Mouse (Mus musculus): Measurements from ENCODE around the gene Ifne. TPM values are rescaled to one million over a fixed set of nuclear protein-coding genes. Genes with fewer than 3 reads are reported as not detected.
A peak's percentile ranks its signal among the peaks of the same experiment; 100 is the strongest.

Gene Ifne
- total RNA-seq (2021) = not detected
- long read RNA-seq, experiment 1 = 0 reads
- long read RNA-seq, experiment 2 = 0 reads

DNA sequence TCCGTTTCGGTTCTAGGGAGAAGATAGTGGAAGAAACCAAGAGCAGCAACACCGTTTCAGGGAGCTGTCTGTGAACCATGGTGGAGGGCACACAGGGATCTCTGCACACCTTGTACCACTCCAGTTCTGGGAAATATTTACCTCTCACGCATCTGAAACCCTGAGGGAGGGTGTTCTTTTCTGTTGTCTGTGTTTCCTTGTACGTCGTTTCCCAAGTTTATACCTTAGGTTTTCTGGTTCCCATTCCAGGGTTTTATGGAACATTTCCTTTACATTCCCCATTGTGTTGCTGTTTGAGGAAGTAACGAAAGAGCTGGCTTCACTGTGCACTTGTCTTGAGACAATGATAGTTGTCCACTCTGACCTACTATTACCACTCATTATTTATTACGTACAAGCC lies at the start of gene Ifne:
TSS of gene Ifne (minus strand) at position 101 of the 400 bp plus-strand sequence.
- no peak for DNase-seq (ENCODE audit: low spot score)

DNA sequence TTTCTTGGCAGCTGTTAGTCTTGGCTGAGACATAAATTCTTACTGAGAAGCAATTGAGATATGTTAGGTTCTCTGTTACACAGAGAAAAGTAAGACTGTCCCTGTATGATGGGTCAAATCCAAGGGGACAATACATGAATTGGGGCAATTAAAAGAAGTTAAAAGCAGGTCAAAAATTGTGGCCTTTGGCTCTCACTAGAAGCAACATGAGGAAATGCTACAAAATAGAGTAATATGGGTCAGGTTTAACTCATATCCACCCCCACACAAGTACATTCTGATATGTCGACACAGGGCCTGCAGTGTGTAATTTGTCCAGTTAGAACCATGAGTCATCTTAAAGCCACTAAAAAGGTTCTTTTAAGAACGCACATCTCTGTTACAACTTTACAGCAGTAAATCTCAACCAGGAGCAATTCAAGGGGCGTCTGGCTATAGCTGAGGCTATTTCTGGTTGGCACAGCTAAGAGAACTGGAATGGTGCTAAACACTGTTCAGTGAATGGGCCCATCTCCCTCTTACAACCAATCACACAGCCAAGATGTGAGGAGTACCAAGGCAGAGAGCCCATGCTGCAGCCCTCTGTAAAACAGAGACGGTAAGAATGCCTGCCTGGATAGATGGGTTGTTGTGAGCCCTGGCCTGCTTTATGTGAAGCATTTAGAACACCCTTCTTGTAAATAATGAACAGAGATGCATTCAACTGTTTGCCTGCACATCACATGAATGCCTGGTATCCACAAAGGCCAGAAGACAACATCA lies 48.5 kb upstream of the Ifne start:
- DNase-seq (ENCODE audit: low spot score) = no peak

DNA sequence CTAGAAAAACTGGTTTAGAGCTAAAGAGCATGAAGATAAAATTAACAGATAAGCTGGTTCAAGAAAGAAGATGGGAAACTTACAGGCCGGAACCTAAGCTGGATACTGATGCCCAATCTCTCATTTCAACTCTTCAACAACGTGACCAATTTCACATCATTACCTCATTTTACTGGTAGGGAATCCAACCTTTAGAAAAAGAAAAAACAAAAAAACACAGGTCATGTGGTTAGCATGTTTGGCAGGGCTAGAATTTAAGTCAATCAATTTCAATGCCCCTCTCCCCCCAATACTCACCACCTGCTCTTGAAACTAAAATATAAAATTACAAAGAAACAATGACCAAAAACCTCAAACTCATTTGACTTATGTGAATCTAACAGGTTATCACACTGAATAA lies 47.8 kb upstream of the Ifne start:
- no peak for DNase-seq (ENCODE audit: low spot score)

DNA sequence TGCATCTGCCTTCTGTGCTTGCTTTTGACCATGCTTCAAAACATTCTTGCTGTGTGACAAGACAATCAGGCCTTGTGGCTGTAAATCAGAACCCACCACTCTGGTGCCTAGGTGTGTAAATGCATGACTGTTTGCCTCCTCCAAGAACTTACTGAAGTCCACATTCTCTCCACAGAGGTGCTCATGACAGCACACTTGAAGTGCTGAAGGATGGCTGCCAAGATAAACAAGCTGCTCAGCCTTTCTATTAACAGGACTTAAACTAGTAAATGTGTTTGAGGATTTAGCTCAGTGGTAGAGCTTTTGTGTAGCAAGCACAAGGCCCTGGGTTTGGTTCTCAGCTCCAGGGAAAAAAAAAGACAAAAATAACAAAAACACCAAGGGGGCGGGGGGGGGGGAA lies 46.6 kb upstream of the Ifne start:
- DNase-seq (ENCODE audit: low spot score) = no peak

DNA sequence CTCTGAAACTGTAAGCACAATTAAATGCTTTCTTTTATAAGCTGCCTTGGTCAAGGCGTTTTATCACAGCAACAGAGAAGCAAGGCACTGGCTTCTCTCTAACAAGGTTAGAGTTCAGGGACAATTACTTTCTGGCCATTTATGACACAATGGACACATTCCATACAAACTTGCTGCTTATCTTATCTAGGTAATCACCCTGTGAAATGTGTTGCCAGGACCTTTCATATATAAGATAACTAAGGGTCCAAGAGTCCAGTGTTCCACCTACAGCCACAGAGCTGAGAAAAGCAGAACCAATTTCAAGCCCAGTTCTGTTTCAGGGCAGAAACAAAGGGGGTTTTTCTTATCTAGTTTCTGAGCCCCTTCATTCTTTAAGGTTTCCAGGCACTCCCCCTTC lies 46.1 kb upstream of the Ifne start:
- DNase-seq (ENCODE audit: low spot score) = no peak

DNA sequence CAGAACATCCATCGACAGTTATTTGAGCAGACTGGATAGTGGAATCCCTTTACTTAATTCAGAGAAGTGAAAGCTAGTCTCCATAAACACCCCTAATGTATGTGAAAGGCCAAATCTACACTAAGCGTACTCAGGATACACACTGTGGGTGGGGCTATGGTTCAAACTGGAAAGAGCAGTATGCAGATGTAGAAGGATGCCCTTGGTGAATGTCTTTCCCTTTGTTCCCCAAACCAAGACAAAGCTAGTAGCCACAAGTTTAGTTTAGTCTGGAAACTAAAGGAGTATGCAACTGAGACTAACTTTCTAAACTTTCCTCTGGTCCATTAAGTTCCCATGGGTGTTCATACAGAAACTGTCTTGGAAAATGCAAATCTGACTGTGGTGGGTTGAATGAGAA lies 45.5 kb upstream of the Ifne start:
- DNase-seq (ENCODE audit: low spot score) = no peak

DNA sequence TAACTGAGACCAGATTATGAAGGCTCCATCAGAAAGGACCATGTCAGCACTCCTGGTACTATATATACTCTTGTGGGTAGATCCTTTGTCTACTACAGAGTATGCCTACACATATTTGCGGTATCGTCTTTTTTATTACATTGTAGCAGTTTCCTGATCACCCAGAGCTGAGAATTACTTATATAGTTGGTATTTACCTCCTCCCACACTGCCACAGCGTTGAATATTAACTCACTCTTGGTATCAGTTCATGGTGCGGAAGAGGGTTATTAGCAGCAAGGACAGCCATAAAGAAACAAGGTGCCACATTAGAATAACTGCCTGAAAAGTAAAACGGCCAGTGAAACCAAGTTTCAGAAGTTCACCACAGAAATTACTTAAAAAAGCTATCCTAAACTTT lies 41.3 kb upstream of the Ifne start:
- DNase-seq (ENCODE audit: low spot score) = no peak

DNA sequence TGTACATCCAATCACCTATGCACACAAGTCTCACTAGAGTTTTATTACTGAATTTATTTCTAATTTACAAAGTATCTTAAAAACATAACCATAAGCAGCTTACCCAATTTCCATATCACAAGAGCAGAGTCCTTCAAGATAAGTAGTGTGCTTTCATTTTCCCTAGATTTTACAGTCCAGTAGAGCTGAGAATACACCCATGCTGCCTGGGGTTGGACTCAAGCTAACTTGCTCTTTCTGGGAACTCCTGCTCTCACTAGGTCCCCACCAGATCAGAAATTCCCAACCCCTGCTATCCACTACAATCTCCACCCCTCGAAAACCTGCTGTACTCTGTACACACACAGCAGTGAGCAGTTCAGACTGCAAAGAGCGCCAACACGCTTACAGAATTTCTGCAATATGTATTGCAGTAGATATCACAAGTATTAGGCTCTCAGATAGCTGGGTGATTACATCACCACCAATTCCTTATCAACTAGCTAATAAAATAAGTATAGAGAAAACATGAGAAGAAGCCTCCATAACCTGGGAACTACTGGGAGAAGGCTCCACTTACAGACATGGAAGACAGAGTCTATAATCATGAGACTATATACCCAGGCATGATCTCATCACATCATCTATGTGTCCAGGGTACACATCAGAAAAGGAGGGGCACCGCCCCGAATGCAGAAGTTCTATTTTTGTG lies 37.9 kb upstream of the Ifne start:
- DNase-seq (ENCODE audit: low spot score) = no peak

DNA sequence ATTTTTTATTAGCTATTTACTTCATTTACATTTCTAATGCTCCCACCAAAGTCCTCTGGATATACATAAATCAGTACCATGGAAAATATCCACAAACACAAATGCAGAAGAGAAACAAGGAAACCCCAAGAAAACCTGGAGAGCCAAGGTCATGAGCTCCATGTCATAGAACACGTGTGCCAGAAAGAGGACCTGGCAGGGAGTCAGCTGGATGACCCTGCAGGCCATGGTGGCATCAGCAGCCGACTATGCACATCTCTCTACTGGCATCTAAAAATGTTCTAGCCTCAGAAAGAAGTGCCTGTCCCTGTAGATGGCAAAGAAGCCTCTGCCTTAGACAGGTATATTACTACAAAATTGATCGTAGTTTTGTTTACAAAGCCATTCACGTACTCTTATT lies 36.3 kb upstream of the Ifne start:
- DNase-seq (ENCODE audit: low spot score) = no peak

DNA sequence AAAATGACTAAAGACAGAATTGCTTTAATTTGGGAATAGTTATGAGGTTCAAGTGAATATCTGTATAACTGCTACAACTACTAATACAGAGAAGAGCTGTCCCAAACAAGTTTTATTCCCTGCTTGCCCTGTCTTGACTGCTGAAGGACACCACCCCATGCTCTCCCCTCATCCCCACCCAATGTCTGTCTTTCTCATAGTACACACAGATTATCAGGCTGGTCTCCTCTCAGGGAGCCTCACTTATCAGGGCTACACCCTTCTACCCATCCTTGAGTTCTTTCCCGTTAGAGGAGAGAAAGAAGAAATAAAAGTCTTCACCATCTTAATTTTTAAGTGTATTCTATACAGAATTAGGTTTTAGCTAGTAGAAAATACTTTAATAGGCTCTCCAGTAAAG lies 34.0 kb upstream of the Ifne start:
- no peak for DNase-seq (ENCODE audit: low spot score)

DNA sequence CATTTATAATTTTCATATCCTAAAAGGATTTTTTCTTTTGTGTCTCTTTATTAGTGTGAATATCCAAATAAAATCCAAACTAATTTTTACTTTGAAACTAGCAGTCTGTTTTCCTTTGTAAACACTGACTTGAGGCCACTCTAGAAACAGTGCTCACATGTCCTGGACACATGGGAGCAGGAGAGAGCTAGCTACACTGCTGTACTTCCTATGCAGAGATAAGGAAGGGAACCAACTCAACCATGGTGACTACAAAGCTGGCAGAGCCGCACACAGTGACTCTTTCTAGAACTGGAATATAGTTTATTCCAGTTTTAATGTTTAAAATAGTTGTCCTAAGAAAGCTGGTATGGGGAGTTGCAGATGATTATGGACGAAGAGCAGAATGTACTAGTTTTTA lies 32.9 kb upstream of the Ifne start:
- DNase-seq (ENCODE audit: low spot score) = no peak

DNA sequence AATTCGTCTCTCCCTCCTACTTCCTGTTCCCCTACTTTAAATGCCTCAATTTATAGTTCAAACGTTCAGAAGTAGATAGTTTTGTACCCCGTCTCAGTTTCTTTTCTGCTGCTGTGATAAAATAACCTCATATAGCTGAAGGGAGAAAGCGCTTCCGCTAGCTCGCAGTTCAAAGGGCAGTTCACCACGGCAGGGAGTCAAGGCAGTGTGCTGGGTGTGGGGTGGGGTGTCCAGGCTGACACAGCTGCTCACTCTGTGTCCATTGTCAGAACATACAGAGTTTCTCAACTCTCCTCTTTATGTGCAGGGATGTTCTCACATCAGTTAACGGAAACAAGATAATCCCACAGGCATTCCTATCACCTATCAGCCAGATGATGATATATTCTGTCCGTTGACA lies 32.2 kb upstream of the Ifne start:
- no peak for DNase-seq (ENCODE audit: low spot score)

DNA sequence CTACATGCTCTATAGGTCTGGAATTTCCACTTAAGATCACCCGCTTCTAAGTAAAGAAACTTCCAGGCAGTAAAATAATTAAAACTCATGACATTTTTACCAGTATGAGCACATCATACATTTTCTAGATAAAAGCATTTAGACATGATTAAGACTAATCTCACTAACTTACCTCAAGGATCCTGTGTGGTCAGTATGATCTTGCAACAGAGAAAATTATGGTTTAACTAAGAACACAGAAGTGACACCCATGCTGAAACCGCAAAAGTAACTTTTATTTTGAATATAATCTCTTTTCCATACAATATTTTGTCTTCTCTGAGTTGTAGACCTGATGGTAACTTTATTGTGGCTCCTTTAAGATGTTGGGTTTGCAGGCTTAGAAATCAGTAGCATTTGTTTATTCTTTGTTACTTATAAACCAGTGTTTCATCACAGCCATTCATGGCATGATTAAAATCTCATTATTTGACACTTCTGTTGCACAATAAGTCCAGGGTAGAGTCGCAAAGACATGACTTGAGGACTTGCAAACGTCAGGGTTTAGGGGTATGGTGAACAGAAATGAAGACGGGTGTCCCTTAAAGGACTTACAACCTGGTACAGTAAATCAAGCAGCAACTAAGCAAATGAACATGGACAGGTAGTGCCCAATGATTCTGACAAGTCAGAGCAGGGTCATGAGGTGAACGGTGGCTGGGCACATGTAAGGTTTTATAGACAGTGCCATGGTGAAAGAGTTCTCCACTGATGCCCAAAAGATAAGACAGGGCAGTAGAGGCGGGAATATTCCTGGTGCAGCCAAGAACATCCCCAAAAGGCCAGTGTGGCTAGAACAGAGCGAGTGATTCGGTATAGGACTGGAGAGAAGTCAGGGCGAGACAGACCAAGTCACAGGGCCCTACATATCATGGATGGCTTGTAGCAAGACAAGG lies 29.9 kb upstream of the Ifne start:
- no peak for DNase-seq (ENCODE audit: low spot score)

DNA sequence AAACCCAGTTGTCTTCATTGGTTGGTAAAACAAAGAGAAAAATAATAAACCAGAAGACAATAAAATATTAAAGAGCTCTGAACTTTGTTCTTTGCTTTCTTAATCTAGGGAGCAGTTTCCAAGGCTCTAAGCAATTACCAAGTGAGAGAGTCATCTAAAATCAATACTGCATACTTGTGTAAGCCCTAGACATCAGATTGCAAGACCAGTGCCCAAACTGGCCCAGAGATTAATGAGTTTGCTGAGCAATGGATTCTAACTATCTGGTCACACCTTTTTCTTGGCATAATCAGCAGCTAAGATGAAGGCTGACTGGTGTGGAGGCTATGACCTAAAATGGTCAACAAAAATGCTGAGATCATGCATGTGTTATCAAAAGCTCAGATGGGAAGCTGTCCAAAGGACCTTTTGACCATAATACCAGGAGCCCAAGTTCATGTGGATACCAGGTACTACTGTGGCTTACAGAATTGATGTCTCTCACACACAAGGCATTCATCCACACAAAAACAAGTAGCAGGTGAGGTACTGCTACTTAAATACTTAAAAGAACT lies 13.3 kb upstream of the Ifne start:
- DNase-seq (ENCODE audit: low spot score) = no peak

DNA sequence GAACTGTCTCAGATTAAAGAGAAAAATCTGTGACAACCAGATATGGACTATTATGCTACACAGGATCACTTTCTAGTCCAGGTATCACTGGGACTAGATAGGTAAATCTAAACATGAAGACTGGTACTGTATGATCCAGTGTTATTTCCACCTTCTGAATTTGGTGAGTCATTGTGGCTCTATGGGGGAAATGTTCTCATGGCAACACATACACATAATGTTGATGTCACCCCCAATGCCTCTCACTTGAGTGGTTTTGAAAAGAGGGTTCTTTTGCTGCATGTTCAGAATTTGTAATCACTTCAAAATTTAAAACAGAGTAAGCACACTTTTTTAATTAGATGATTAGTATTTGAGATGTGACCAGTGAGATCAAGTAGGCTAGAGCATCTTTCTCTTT lies 8.2 kb upstream of the Ifne start:
- no peak for DNase-seq (ENCODE audit: low spot score)

DNA sequence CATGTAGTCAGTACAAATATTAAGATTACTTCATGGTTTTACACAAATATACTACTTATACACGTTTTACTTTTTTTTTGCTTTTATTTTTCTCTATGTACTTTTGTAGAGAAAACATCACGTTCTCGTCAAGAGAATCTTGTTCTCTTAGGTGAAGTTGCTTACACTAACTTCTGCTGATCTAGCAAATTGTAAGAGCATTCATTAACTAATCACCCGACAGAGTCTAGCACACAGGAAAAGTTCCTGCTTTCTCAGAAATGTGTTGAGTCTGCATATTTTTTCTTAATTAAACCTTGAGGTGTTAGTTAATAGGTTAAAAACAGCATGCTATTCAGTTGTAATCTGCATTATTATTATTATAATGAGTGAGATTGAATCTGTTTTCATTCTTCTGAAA lies 1.2 kb downstream of the Ifne start:
- DNase-seq (ENCODE audit: low spot score) = no peak

DNA sequence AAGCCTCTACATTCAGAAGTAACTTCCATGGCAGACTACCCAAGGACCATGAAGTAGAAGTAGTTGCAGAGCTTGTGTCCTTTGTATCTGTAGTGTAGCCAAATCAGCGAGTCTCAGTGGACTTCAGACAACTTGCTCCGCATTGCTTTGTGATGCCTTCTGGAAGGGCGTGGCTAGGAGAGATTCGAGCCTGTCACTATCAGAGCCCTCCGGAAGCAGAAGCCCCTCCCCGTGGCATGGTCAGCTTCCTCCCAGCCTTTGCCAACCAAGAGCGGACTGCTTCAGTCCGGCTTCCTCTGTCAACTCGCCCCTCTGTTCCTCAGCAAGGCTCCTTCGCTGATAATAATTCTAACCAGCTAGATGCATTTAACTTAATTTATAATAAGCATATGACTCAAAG lies 1.8 kb downstream of the Ifne start:
- no peak for DNase-seq (ENCODE audit: low spot score)

DNA sequence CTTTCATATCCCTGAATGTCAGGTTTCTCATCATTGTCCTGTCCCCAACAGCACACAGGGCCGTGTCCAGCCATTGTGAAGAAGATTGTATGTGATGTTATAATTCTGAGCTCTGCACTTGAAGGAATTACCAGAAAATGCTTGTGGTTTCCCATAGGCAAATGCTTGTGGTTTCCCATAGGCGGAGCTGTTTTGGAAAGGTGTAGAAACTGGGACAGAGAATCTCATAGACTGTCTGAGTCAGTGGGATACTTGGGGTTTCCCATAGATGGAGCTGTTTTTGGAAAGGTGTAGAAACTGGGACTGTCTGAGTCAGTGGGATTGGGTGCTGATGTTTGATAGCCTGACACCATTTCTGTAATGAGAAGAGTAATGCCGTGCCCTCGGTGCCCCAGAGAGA lies 3.5 kb downstream of the Ifne start:
- DNase-seq (ENCODE audit: low spot score) = no peak

DNA sequence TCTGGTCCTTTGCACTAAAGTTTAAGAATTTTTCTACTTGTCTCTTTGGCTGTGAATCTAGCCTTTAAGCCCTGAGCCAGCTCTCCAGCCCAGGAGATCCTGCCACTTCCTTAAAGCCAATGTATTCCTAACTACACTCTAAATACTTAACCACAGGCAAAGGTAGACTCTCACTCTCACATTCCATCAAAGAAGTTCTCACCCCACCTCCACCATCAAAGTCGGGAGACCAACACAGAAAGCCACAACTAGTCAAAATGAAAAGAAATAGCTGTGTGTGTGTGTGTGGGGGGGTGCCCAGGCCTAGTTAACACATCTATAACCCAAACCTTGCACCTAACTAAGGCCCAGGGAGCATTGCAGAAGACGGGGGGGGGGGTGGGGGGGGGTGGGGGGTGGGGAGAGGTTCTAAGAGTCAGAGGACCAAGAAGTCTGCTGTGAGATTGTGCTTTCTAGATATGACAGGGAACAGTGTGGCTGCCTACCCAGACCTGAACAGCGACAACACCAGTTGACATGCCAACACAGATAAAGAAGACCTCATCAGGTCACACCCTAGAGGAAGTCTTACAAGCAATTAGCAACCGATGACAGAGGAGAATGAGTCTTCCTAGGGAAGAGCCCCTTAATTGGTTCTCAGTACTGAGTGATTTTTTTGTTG lies 4.4 kb downstream of the Ifne start:
- no peak for DNase-seq (ENCODE audit: low spot score)

DNA sequence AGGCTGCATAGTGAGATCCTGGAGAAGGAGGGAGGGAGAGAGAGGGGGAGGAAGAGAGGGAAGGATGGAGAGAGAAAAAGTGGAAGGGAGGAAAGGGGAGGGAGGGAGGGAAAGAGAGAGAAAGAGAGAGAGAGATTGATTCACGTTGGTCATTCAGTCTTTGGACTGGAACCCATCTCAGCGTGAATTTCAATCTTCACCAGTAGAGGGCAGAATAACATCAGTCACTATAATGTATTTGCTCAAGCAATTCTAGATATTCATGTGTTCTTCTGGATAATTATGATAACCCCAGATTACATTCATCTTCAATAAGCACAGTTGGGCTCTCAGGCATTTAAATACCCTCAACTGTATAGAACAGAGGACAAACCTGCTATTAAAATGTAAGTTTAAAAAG lies 7.3 kb downstream of the Ifne start:
- DNase-seq (ENCODE audit: low spot score) = peak; percentile 40
